Mouse (Mus musculus) ovary, postnatal 10 days (tissue): ENCODE measurements at regions not wholly inside any gene's neighbourhood (a gene's known extent, or its start where the extent isn't known, plus 50 kb on each side); places are given as distances from the start of the nearest gene placed in this dataset.
A peak's percentile ranks its signal among the peaks of the same experiment; 100 is the strongest.

Experiments
- DNase-seq: peaks from one replicate; pipeline ENCODE4 v3.0.0; 2022; ENCODE audit warnings: low spot score

DNA sequence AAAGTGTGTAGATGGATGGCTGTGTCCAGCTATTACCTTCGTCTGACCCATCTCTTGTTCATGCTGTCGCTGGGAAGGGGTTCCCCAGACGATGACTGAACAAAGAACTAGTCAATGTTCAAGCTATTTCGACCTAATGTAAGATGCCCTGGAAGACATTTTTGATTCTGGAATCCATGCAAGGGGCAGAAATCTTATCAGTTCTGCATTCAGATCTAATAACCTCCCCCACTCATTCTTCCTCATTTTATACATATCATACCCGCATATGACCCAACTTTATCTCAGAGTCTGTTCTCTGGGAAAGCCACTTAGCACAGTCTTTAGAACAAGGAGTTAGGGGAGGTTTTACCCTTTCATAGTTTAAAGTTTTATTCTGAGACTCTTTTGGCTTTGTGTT is 52.2 kb upstream of the 2310009B15Rik start:
- no peak for DNase-seq

- DNase-seq: no peak
Measured at GRCm38 (mm10) chr1:138909654-138910053, 53.0 kb upstream of the 2310009B15Rik start.

DNA sequence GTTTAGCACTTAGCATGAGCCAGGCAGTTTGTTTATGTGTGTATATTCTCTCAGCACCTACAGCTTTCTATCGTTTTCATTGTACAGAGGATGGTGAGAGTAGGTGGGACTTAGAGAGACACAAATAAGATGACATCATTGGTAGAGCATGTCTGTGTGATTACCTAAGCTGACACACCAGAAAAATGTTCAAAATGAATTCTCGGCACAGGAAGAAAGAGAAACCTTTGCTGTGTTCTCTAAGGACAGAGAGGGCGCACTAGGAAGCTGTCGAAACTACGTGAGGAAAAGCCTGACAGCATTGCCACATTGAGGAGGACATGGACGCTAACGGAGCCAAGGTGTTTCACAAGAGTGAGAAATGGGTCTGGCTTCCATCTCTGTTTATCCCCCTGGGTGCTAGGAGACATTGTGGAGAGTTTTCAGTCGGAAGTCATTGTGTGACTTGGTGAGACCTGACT is 51.0 kb upstream of the Dennd1b start:
- no peak for DNase-seq

DNA sequence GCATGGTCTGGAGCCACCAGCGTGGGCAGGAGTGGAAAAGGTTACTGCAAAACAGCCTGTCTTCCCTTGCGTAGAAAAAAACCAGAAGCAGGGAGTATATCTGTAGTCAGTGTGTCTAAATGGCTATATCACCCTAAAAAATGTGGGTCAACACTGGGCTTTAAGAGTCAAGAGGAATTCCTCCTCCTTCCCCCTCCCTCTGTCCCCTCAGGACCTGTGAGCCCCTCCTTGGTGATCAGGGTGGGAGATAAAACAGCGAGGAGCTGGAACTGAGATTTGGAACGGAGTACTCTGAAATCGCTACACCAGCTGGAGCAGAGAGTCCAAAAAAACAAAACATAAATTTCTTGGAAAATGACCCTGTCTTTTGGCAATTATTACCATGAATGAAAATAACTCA is 50.3 kb upstream of the Dennd1b start:
- peak; percentile 5 for DNase-seq

- no peak for DNase-seq
Measured at GRCm38 (mm10) chr1:138913428-138913827, 49.8 kb upstream of the Dennd1b start.
